Mouse (Mus musculus) effector memory CD4-positive, alpha-beta T cell, adult 7 months (primary cell): ENCODE results near the gene 6430550D23Rik. TPM values are rescaled to one million over a fixed set of nuclear protein-coding genes. Genes with fewer than 3 reads are reported as not detected.

Source experiments
- polyA plus RNA-seq: library from polyadenylated mRNA; unstranded; fragments of 100-300 nt; shearing (Covaris generic); gene quantifications from one replicate; pipeline ENCODE4 v1.2.1, GENCODE M21; 2017

6430550D23Rik gene
- polyA plus RNA-seq: 0.96 TPM

DNA sequence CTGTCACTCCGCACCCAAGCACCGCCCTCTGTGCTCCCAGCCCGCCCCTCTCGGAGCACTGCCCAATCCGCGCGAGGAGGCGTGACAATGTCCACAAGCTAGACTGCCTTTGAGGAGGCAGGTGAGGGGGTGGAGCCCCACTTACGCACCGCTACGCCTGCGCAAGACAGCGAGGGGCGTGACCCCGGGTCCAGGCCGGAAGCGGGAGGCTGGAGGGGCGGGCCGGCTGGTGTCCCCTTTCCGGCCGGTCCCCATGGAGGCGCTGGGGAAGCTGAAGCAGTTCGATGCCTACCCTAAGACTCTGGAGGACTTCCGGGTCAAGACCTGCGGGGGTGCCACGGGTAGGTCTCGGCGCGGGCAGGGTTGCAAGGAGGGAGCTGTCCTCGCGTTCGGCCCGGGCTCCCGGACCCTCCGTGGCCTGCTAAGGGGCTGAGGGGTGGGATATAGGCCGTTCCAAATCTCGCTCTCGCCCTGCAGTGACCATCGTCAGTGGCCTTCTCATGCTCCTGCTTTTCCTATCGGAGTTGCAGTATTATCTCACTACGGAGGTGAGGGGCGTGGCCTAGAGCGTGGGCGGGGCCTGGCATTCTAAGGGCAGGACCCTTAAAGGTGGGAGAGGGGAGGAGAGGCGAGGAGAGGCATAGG, at the start of gene 6430550D23Rik, which contains the start of gene Ergic3:
Gene 6430550D23Rik (minus strand): TSS at position 90 of the 645 bp plus-strand sequence.
Gene Ergic3 (plus strand): TSS at position 158 of the 645 bp plus-strand sequence.

DNA sequence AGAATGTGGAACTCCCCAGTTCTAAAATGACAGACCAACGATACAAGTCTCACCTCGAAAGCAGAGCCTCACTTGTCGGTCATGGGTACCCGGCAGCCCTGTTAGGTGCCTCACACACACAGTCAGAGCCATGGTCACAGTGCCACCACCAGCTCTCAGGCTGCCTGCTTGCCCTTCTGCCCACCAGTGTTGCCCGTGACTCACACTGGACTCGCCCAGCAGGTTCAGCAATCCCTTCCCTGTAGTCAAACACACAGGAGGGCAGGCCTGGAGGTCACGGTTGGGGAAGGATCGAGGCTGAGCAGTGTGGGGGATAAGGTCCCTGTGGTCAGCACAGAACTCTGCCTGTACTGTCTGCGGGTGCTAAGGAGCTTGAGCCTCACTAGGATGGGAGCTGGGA, 45.0 kb upstream of the 6430550D23Rik start, which contains the start of gene Fer1l4:
Gene Fer1l4 (minus strand): TSS at position 132 of the 400 bp plus-strand sequence.

DNA sequence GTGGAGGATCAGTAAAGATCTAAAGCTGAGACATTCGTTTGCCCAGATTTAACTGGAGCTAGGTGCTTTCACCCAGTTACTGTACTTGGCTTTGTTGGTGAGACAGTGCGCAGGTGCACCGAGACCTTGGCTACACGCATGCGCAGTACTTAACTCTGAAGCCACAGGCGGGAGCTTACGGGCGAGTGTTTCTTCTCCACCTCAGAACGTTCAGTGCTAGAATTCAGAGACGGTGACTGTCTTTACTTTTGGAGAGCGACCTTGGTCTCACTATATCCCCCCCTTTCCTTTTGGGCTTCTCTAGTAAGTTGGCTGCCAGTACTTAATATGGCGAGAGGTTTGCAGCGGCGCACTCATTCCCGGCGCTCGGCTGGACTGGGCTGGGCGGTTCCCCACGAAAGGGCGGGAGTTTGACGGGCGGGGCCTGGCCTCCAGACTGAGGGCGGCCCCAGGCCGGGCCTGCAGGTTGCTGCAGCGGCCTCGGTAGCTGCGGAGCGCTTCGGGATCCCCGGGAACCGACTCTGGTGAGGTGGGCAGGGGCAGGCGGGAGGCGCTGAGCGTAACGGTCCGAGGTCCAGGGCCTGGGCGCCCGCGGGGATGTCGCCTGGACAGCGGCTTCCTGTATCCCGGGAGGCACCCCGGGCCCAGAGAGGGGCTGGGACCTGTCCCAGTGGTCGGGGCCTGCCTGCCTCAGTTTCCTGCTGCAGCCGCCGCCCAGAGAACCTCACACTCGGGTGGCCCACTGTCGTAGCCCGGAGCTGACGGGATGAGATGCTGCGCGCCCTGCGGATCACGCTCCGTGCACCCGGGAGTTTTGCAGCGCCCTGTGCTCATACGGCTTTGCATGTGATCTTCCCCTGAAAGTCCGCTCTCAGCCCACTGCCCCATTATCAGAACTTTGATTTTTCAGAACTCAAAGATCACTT, 51.4 kb downstream of the 6430550D23Rik start, which contains the start of gene Cep250:
Gene Cep250 (plus strand): TSS at position 325 of the 926 bp plus-strand sequence.

DNA sequence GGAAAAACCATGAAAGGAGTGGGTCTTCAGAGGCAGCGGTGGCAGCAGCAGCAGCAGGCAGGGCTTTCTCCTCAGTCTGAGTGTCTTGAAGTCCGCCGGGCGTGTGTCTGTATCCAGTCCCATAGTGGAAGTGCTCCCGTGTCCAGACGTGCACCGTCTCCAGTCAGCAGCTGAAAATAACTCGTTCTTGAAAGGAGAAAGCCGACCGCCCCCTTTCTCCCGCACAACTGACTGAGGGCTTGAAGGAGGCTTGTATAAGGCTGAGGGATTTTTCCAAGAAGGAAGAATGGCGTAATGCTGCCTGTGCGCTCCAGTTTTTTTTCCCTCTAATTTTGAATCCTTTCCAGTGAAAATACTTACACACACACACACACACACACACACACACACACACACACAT, 62.7 kb downstream of the 6430550D23Rik start, which contains the start of gene Gdf5:
Gene Gdf5 (minus strand): TSS at position 244 of the 400 bp plus-strand sequence.

DNA sequence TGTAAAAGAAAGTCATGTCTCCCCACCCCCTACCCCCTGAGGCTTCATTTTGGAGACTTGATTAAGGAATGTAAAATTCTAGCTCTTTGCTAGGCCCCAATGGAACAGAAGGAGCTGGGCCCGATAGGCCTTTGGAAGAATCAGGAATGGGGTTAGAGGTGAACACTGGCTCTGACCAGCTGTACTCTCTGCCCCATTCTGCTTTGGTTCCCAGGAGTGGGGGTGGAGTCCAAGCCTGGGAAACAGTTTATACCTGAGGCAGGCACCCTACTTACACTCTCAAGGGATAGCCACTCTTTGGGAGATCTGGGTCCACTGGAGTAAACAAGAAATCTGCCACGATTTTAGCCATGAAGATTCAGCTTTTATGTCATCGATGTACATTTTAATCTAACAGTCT, 67.1 kb downstream of the 6430550D23Rik start, which contains the start of gene Gm15557:
Gene Gm15557 (plus strand): TSS at position 48 of the 400 bp plus-strand sequence.

DNA sequence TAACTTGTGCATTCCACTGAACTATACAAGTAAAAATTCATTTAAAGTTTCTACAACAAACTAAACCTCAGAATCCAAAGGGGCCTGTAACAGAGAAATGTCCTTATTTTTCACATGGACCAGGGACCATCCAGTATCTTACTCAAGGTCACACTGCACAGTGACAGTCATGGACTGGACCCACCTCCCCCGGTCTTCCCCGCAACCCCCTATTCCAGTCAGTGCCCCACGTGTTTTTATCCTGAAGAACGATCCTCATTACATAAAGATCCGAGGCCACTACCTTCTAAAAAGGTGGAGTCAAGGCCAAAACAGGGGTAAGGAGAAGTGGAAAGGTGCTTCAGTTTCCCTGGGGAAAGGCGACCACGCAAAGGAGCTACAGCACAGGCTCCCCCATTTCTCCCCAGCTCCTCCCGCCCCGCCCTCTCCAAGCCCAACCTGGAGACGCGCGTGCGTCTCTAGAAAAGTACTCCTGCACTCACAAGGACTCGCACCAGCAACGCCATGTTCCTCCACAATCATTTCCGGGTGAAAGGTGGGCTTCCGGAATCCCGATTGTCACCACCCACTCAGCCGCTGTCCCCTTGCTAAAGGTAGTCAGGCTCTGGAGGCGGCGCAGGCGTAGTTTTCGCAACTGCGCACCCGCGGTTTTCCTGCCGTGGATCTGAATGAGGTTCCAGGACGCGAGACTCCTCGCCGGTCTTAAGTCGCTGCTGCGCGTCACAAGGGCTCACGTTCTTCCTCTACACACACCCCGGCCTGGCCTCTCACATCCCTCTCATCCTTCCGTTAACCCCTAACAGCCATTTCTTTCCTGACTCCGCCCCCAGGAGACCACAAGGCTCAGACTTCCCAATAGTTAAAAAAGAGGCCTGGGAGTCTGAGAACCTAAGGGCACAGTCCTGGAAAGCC, 78.0 kb downstream of the 6430550D23Rik start, which contains the start of gene Uqcc1:
Gene Uqcc1 (minus strand): TSS at position 780 of the 912 bp plus-strand sequence.

Other genes starting within 250 kb of the 6430550D23Rik start
- 0.88 TPM for gene Mmp24, start 232.6 kb downstream of the 6430550D23Rik start, polyA plus RNA-seq
- 37.2 TPM for gene BC029722, start 188.6 kb downstream of the 6430550D23Rik start, polyA plus RNA-seq
- 170 TPM for gene Eif6, start 181.1 kb downstream of the 6430550D23Rik start, polyA plus RNA-seq
- gene Fam83c, start 173.1 kb downstream of the 6430550D23Rik start, polyA plus RNA-seq: not detected
- gene Uqcc1, start 77.7 kb downstream of the 6430550D23Rik start, polyA plus RNA-seq: 29.7 TPM
- 0.28 TPM for gene Gm15557, start 67.2 kb downstream of the 6430550D23Rik start, polyA plus RNA-seq
- gene Gdf5, start 62.6 kb downstream of the 6430550D23Rik start, polyA plus RNA-seq: not detected
- 26.3 TPM for gene Cep250, start 51.5 kb downstream of the 6430550D23Rik start, polyA plus RNA-seq
- gene Ergic3, start 68 bp upstream of the 6430550D23Rik start, polyA plus RNA-seq: 72.0 TPM
- not detected for gene Fer1l4, start 45.0 kb upstream of the 6430550D23Rik start, polyA plus RNA-seq
- gene Spag4, start 57.2 kb upstream of the 6430550D23Rik start, polyA plus RNA-seq: 6.3 TPM
- 63.6 TPM for gene Cpne1, start 104.0 kb upstream of the 6430550D23Rik start, polyA plus RNA-seq
- 39.3 TPM for gene Rbm12, start 104.0 kb upstream of the 6430550D23Rik start, polyA plus RNA-seq
- 25.5 TPM for gene Gm28036, start 119.1 kb upstream of the 6430550D23Rik start, polyA plus RNA-seq
- gene Romo1, start 136.1 kb upstream of the 6430550D23Rik start, polyA plus RNA-seq: 134 TPM
- gene Nfs1, start 136.2 kb upstream of the 6430550D23Rik start, polyA plus RNA-seq: 32.2 TPM
- 1,717 TPM for gene Rbm39, start 172.3 kb upstream of the 6430550D23Rik start, polyA plus RNA-seq
- 69.4 TPM for gene Phf20, start 188.5 kb upstream of the 6430550D23Rik start, polyA plus RNA-seq